Mouse (Mus musculus) macrophage (primary cell): Measurements from ENCODE around the gene Tmeff1. TPM values are rescaled to one million over a fixed set of nuclear protein-coding genes. Genes with fewer than 3 reads are reported as not detected.

Experiments used
- H3K27ac ChIP-seq: fragments of 350-480 bp; formaldehyde crosslinking; 2 replicates; pipeline ENCODE4 v1.9.0; 2021
- H3K36me3 ChIP-seq: fragments of 350-480 bp; formaldehyde crosslinking; 2 replicates; pipeline ENCODE4 v1.9.0; 2021; ENCODE audit errors: inconsistent target
- H3K4me3 ChIP-seq: fragments of 350-480 bp; formaldehyde crosslinking; 2 replicates; pipeline ENCODE4 v1.9.0; 2021; ENCODE audit errors: inconsistent target
- H3K79me2 ChIP-seq: fragments of 350-480 bp; formaldehyde crosslinking; 2 replicates; pipeline ENCODE4 v1.9.0; 2021; ENCODE audit errors: inconsistent target
- WGBS: methylation state at CpG from one replicate; pipeline ENCODE4 v1.1.7; 2026; ENCODE audit warnings: inconsistent platforms; ENCODE audit not compliant: missing documents; 5-methylcytosine and 5-hydroxymethylcytosine counted together
- polyA plus RNA-seq: library from polyadenylated mRNA; stranded (reverse); fragments of 250-400 nt; gene quantifications from 3 replicates; pipeline ENCODE4 v1.2.4, GENCODE M21; 2018; ENCODE audit warnings: inconsistent platforms

The Tmeff1 gene
- polyA plus RNA-seq, 1 experiment from 2014 or later: not detected

DNA sequence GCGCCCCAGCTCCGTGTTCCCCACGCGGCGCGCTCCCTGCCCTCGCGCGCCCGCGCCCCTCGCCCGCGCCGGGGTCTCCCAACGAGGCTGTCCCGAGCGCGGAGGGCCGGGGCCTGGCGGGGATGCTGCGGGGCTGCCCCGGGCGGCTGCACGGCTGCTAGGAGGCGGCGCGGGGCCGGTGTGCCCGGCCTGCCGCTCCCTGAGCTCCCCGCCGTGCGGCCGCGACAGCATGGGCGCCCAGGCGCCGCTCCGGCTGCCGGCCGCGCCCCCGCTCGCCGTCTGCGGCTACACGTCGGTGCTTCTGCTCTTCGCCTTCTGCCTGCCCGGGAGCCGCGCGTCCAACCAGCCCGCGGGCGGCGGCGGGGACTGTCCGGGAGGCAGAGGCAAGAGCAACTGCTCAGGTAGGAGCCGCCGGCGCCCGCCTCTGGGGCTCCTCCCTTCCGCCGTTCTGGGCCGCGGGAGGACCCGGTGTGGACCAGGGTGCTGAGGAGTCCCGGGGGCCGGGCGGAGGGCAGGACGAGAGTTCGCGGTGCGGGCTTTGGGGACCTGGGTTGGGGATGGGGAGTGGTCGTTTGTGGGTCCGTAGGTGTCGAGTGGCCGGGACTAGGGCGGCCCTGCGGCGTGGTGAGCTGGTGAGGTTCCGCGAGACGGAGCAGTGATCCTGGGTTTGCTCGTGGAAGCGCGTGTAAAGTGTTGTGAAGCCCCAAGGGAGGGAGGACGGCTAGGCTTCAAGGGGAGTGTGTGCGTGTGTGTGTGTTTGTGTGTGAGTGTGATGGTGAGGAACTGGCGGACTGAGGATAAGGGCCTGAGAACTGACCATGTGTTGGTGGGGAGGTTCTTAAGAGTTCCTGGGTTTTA is 496 bp downstream of the Tmeff1 start:
- WGBS: 2% methylated on average over 88 of the region's 92 CpGs
- H3K36me3 ChIP-seq: no peaks in the 10 kb centered on the region
- H3K4me3 ChIP-seq: no peak overlapping the region
- no peak overlapping the region for H3K27ac ChIP-seq
- no peaks in the 10 kb centered on the region for H3K79me2 ChIP-seq

DNA sequence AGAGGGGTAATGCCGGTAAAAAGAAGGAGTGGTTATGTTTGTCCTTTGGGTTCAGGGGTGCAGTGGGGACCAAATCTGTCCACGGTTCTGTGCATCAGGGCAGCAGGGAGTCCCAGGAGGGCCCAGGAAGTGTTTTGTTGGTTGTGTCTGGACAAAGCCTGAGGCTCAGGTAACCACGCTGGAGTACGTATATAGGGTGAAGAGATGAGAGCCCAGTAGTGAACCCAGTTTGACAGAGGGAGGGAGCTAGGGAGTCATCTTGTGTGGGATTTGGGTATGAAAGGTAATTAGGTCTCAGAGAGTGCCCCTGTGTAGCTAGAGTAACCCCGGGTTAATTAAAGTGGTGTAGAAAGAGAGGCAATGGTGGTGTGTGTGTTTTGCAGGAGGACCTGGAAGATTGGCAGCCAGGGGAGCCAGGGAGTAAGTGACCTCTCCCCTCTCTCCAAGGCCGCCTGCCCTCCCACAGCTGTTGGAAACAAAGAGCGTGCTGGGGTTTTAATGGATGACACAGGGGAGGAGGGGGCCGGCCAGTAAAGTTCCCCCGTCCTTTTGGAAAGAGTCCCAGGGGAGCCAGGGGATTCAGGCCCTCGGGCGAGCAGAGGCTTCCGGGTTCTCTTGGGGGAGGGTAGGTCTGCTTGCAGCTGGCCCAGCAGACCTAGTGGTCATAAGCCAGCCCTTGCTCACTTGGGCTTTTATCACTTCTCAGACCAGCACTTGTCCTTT is 1.3 kb downstream of the Tmeff1 start:
- Histone ChIP-seq H3K79me2 (no peaks in the 10 kb centered on the region), H3K4me3 (no peak overlapping the region), H3K27ac (no peak overlapping the region), H3K36me3 (no peaks in the 10 kb centered on the region)
- 63% methylated on average over 12 of the region's 12 CpGs for WGBS

DNA sequence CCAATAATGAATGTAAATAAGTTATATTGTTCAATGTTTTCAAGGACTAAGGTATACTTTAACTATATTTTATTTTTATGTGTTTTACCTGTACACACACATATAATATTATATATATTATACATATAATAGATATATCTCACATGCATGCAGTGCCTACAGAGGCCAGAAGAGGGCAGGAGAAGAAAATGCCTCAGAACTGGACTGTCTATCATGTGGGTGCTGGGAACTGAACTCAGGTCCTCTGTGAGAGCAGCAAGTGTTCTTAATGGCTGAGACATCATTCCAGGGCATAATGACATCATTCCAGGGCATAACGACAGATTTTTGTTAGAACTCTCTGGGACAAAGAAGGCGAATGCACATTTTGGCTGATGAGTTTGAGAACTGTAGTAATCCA is 2.6 kb downstream of the Tmeff1 start:
- Histone ChIP-seq H3K4me3 (no peak overlapping the region), H3K79me2 (no peaks in the 10 kb centered on the region), H3K27ac (no peak overlapping the region), H3K36me3 (no peaks in the 10 kb centered on the region)
- 100% methylated on average over 2 of the region's 2 CpGs for WGBS

DNA sequence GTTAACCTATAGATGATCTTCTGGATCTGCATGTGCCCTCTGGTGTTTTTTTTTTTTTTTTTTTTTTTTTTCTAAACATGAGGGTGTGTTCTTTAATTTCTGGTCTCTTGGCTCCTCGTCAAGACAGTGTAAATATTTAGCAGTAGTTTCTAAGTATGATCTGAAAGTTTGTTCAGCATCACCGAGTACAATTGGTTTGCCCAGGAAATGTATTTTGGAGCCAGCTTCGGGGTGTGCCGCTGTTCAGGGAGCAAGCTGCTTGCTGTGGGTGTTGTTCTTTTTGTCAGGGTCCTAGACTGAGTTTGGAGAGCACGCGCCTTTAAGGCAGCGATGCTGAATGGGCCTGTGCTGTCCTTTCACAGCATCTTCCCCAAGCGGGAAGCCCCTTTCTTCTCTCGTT is 3.6 kb downstream of the Tmeff1 start:
- 90% methylated on average over 6 of the region's 9 CpGs for WGBS
- no peak overlapping the region for H3K4me3 ChIP-seq
- no peak overlapping the region for H3K27ac ChIP-seq
- no peaks in the 10 kb centered on the region for H3K79me2 ChIP-seq
- H3K36me3 ChIP-seq: no peaks in the 10 kb centered on the region

DNA sequence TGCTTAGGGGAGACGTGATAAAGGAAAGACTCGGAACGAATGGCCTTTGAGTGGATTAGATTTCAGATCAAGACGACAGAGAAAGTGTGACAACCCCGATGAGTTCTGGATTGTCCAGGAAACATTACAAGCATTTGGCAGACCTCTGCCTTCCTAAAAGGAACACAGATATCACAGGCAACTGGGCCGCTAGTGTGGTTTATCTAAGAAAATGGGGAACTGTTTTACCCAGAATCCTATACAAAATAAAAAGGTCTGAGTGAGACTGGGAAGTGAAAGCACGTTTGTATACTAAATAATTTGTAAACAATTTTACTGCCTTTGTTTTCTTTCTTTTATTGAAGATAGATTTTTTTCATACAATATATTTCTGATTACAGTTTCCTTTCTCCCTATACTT is 5.9 kb downstream of the Tmeff1 start:
- Histone ChIP-seq H3K36me3 (no peaks in the 10 kb centered on the region), H3K27ac (no peak overlapping the region), H3K79me2 (no peaks in the 10 kb centered on the region), H3K4me3 (no peak overlapping the region)
- WGBS: 25% methylated on average over 5 of the region's 7 CpGs

DNA sequence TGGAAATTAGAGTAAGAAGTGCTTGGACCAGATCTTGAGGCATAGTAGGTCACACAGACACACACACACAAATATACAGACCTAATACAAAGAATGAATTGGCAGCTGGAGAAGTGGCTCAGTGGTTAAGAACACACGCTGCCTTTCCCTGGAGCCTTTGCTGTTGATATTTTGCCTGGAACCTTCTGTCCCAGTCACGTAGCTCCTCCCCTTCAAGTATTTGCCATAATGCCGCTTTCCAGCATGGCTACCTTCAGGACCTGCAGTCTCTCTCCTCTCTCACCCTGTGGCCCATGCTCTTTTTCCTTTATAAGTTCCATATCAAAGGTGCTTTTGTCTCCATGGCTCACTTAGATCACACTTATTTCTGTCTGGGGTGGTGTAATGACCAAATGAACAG is 6.4 kb downstream of the Tmeff1 start:
- Histone ChIP-seq H3K79me2 (no peaks in the 10 kb centered on the region), H3K36me3 (no peaks in the 10 kb centered on the region), H3K27ac (no peak overlapping the region), H3K4me3 (no peak overlapping the region)
- WGBS: 93% methylated on average over 3 of the region's 3 CpGs

DNA sequence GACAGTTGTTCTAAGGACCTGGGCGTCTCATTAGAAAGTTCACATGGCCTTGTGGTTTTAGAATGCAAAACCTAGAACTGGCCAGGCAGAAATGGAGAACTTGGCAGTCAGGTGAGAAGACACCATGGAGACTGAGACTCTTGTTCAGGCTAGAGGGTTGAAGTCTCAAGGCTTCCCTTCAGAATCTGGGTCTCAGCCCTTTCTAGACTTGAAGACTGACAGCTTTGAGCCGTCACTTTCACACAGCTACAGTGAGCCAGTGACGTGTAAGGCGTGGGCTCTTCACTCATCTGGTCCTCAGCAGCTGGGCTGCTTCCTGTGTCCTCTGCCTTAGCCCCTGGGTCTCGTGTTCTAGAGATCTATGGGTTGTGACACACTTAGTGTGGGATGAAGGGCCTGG is 7.4 kb downstream of the Tmeff1 start:
- no peak overlapping the region for H3K27ac ChIP-seq
- H3K4me3 ChIP-seq: no peak overlapping the region
- WGBS: 29% methylated on average over 4 of the region's 5 CpGs
- H3K79me2 ChIP-seq: no peaks in the 10 kb centered on the region
- H3K36me3 ChIP-seq: no peaks in the 10 kb centered on the region

DNA sequence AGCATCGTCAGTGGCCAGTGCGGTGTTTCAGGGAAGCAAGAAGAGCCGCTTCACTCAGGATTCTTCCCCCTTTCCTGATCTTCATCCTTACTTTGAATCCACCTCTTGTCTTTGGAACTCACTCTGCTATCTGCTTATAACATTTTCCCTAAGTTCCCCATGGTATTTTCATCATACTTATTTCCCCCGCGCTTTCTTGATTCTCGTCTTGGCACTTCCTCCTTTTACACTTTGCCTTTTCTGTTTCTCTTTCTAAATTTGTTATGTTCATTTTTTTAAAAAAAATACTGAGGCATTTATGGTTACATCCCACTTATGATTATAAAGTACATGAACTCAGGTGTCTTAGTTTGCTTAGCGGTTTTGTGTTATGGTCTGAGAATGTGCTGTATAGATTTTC is 7.9 kb downstream of the Tmeff1 start:
- Histone ChIP-seq H3K4me3 (no peak overlapping the region), H3K27ac (no peak overlapping the region)
- 34% methylated on average over 7 of the region's 7 CpGs for WGBS

DNA sequence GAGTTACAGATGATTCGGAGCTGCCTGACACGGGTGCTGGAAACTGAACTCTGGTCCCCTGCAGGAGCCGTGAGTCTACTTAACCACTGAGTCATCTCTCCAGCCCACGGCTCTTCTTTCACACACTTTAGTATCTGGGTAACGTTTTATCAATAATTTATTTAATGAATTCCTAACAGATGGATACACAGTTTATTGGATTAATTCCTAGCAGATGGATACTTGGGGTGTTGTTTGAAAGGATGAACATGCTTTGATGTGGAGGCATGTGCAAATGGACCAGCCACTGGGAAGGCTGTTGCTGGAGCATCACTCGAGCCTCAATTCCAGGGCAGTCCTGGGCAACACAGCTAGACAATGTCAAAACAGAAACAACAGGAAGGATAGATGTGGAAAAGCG is 11.1 kb downstream of the Tmeff1 start:
- Histone ChIP-seq H3K36me3 (no peaks in the 10 kb centered on the region), H3K79me2 (no peaks in the 10 kb centered on the region), H3K27ac (no peak overlapping the region), H3K4me3 (no peak overlapping the region)
- WGBS: 95% methylated on average over 7 of the region's 7 CpGs

More for the DNA sequence above, 7.9 kb downstream of the Tmeff1 start:
- Histone ChIP-seq H3K79me2 (no peaks in the 10 kb centered on the region), H3K36me3 (no peaks in the 10 kb centered on the region)

DNA sequence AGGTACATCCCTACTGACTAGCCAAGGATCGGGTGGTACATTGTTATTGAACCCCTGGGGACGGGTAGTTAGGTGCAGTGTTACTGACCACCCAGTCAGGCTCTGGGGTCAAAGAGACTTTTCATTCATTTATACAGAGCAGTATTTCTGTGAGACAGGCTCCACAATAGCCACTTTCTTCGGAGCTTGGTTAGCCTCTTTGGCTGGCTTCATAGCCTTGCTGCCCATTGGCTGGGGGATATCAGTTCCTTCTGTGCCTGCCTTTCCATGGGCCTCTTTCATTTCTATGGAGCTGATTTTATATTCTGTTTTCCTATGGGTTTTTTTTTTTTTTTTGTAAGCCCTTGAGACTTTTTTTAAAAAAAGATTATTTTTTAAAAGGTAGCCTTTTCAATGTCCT is 20.7 kb downstream of the Tmeff1 start:
- WGBS: 92% methylated on average over 3 of the region's 3 CpGs

DNA sequence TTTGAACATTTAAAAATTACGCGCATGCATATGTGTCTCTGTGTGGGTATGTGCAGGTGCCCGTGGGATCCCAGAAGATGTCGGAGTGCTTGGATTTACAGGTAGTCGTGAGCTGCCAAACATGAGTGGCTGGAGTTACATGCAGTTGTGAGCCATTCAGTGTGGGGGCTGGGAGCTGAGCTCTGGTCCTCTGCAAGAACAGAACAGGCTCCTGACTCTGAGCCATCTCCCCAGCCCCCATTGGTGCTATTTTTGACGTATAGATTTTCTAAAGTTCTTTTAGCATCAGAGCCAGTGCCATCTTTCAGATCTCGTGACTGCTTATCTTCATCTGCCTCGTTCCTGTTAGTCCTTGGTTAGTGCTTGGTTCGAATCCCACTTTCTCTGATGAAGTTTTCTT is 24.5 kb downstream of the Tmeff1 start:
- Histone ChIP-seq H3K79me2 (no peaks in the 10 kb centered on the region), H3K36me3 (no peaks in the 10 kb centered on the region), H3K4me3 (no peak overlapping the region), H3K27ac (no peak overlapping the region)
- 96% methylated on average over 9 of the region's 9 CpGs for WGBS

More for the DNA sequence above, 20.7 kb downstream of the Tmeff1 start:
- Histone ChIP-seq H3K36me3 (no peaks in the 10 kb centered on the region), H3K27ac (no peak overlapping the region), H3K4me3 (no peak overlapping the region), H3K79me2 (no peaks in the 10 kb centered on the region)

DNA sequence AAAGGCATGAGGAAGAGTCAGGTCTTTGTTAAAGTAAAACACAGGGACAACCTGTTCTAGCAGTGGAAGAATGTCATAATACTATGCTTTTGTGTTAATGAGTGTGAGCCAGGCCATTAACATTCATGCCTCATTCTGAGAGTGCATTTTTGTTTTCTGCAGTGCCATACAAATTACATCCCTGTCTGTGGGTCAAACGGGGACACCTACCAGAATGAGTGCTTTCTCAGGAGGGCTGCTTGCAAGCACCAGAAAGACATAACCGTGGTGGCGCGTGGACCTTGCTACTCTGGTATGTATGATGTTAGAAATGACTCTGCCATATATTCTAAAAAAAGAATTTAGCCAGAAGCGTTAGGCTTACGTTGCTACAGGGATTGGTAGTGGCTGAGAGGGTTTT is 25.3 kb downstream of the Tmeff1 start:
- H3K27ac ChIP-seq: no peak overlapping the region
- H3K36me3 ChIP-seq: no peaks in the 10 kb centered on the region
- H3K4me3 ChIP-seq: no peak overlapping the region
- H3K79me2 ChIP-seq: no peaks in the 10 kb centered on the region
- 96% methylated on average over 6 of the region's 6 CpGs for WGBS

DNA sequence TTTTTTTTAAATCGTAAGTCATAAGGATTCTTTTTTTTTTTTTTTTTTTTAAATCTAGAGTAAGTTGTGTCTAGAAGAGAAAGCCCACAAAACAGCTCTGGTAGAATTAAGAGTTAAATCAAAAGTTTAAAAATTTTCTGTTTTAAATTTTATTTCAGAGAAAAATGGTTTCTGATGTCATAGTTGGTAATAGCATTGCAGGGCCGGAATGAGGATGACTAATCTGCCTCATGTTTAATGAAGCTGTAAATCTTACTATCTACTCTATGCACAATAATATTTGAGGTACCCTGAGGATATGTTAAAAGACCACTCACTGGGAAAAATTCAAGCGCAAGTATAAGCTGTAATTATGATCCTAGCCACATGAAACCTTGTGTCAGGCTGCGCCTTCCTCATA is 30.5 kb downstream of the Tmeff1 start:
- Histone ChIP-seq H3K27ac (no peak overlapping the region), H3K36me3 (no peaks in the 10 kb centered on the region), H3K79me2 (no peaks in the 10 kb centered on the region), H3K4me3 (no peak overlapping the region)
- WGBS: 96% methylated on average over 4 of the region's 4 CpGs

DNA sequence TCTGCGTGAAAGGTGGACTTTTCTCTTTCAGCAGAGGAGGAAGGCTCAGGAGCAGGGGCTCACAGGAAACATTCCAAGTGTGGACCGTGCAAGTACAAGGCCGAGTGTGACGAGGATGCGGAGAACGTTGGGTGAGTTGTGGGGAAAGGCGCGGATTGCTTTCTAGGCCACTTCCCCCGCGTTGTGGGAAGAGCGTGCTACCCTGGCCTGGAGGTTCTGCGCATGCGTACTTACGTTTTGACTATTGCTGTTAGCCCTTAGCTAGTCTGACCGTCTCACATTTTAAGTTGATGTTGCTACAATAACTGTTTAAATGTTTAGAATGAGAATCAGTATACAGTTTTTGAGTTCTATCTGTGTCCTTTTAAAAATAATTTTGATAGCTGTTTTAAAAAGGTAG is 32.2 kb downstream of the Tmeff1 start:
- Histone ChIP-seq H3K79me2 (no peaks in the 10 kb centered on the region), H3K4me3 (no peak overlapping the region), H3K27ac (no peak overlapping the region), H3K36me3 (no peaks in the 10 kb centered on the region)
- WGBS: 97% methylated on average over 15 of the region's 15 CpGs

DNA sequence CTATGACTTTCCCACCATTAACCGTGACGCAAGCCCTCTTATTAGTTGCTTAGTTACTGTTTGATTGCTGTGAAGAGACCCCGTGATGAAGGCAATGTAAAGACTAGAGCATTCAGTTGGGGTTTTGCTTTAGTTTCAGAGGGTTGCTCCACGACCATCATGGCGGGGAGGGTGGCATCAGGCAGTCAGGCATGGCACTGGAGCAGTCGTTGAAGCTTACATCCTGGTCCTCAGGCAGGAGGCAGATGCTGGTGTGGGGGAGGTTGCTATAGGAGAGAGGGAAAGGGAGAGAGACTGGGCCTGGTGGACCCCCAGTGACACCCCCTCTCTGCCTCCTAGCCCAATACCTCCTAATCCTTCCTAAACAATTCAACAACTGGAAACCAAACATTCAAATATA is 35.1 kb downstream of the Tmeff1 start:
- no peaks in the 10 kb centered on the region for H3K36me3 ChIP-seq
- no peak overlapping the region for H3K27ac ChIP-seq
- H3K4me3 ChIP-seq: no peak overlapping the region
- WGBS: 97% methylated on average over 6 of the region's 6 CpGs
- H3K79me2 ChIP-seq: no peaks in the 10 kb centered on the region
